Mouse (Mus musculus) brain, embryonic 18.5 days (tissue): Measurements from ENCODE around the gene Slc25a29.

Experiments
- DNase-seq: peaks from one replicate; pipeline ENCODE4 v3.0.0-alpha.2; 2012; ENCODE audit warnings: low read depth, low spot score

Slc25a29 gene

GRCm38 (mm10) chr12:108794979-108795537, 40.6 kb downstream of the Slc25a29 start:
- DNase-seq, result no peak

- DNase-seq, result peak; percentile 60
Measured at GRCm38 (mm10) chr12:108794078-108794711, 41.5 kb downstream of the Slc25a29 start.

GRCm38 (mm10) chr12:108793453-108793941, 42.2 kb downstream of the Slc25a29 start:
- no peak for DNase-seq

GRCm38 (mm10) chr12:108792546-108793452, 42.9 kb downstream of the Slc25a29 start, which contains the start of gene Yy1:
Gene Yy1 (plus strand): TSS chr12:108792973.
- DNase-seq, result peak; percentile 97

- peak; percentile 56 for DNase-seq
Measured at GRCm38 (mm10) chr12:108792152-108792545, 43.5 kb downstream of the Slc25a29 start.

GRCm38 (mm10) chr12:108787329-108787728, 48.4 kb downstream of the Slc25a29 start:
- no peak for DNase-seq

GRCm38 (mm10) chr12:108785161-108785560, 50.5 kb downstream of the Slc25a29 start:
- DNase-seq, result no peak

- no peak for DNase-seq
Measured at GRCm38 (mm10) chr12:108780108-108780877, 55.4 kb downstream of the Slc25a29 start.
